Mouse (Mus musculus) hindbrain, embryonic 16.5 days (tissue): Measurements from ENCODE around the gene Ralgps2. TPM values are rescaled to one million over a fixed set of nuclear protein-coding genes. Genes with fewer than 3 reads are reported as not detected.

Experiments
- ATAC-seq: fragments of 200-750 bp; cut with Nextera tagmentation; 2 replicates; pipeline ENCODE4 v1.8.0; 2017; ENCODE audit warnings: moderate TSS enrichment, moderate library complexity
- H3K27ac ChIP-seq: fragments of 300-500 bp; sonication (generic); 2 replicates; pipeline ENCODE4 v1.5.1; 2014; ENCODE audit warnings: low read depth, mild to moderate bottlenecking, control low read depth, low read length, moderate library complexity
- H3K27me3 ChIP-seq: fragments of 300-500 bp; sonication (generic); replicated peaks from 2 replicates; pipeline ENCODE4 v1.6.1; 2014; ENCODE audit warnings: low read length; ENCODE audit not compliant: control insufficient read depth, insufficient read depth
- H3K36me3 ChIP-seq: fragments of 300-500 bp; sonication (generic); 2 replicates; pipeline ENCODE4 v1.6.1; 2014; ENCODE audit warnings: mild to moderate bottlenecking, low read length, moderate library complexity, mixed read lengths; ENCODE audit not compliant: control insufficient read depth, insufficient read depth
- H3K4me1 ChIP-seq: fragments of 300-500 bp; sonication (generic); 2 replicates; pipeline ENCODE4 v1.6.1; 2014; ENCODE audit warnings: low read depth, low read length; ENCODE audit not compliant: control insufficient read depth, insufficient read depth
- H3K4me2 ChIP-seq: fragments of 300-500 bp; sonication (generic); 2 replicates; pipeline ENCODE4 v1.6.1; 2014; ENCODE audit warnings: mild to moderate bottlenecking, low read length, control low read depth, moderate library complexity
- H3K4me3 ChIP-seq: fragments of 300-500 bp; sonication (generic); 2 replicates; pipeline ENCODE4 v1.5.1; 2014; ENCODE audit warnings: mild to moderate bottlenecking, low read length, control low read depth, moderate library complexity
- H3K9ac ChIP-seq: fragments of 300-500 bp; sonication (generic); 2 replicates; pipeline ENCODE4 v1.6.1; 2014; ENCODE audit warnings: low read depth, mild to moderate bottlenecking, control low read depth, low read length, moderate library complexity
- H3K9me3 ChIP-seq: fragments of 300-500 bp; sonication (generic); 2 replicates; pipeline ENCODE4 v1.6.1; 2014; ENCODE audit warnings: mild to moderate bottlenecking, low read length, moderate library complexity; ENCODE audit not compliant: control insufficient read depth
- WGBS: fragments of 180-500 bp; shearing (Covaris S2); extraction: QIAGEN DNeasy Blood & Tissue Kit; methylation state at CpG from one replicate; pipeline ENCODE4 v1.1.7; 2014; 5-methylcytosine and 5-hydroxymethylcytosine counted together
- polyA plus RNA-seq: library from polyadenylated mRNA; unstranded; fragments of >200 nt; fragmentation: Nextera tagmentation; extraction: Ambion mirVana; gene quantifications from 2 replicates; pipeline ENCODE4 v1.2.1, GENCODE M21; 2015

Ralgps2 gene
- polyA plus RNA-seq, 1 experiment from 2014 or later = 74.7 TPM

GRCm38 (mm10) chr1:156932036-156932774, 7.2 kb downstream of the Ralgps2 start:
- Histone ChIP-seq H3K27ac (no peak overlapping the region), H3K4me3 (no peak overlapping the region), H3K9ac (no peak overlapping the region), H3K36me3 (no peaks in the 10 kb centered on the region), H3K4me1 (peaks cover 18% of the 10 kb centered on the region), H3K4me2 (no peak overlapping the region), H3K27me3 (no peaks in the 10 kb centered on the region), H3K9me3 (no peaks in the 10 kb centered on the region)
- ATAC-seq = no peak
- WGBS = 28% methylated on average over 3 of the region's 3 CpGs

GRCm38 (mm10) chr1:156931106-156931870, 8.1 kb downstream of the Ralgps2 start:
- H3K9me3 ChIP-seq = no peaks in the 10 kb centered on the region
- no peak overlapping the region for H3K4me3 ChIP-seq
- ATAC-seq = peak; percentile 57
- H3K27me3 ChIP-seq = no peaks in the 10 kb centered on the region
- no peak overlapping the region for H3K9ac ChIP-seq
- whole genome bisulfite sequencing = 57% methylated on average over 10 of the region's 10 CpGs
- peaks cover 12% of the 10 kb centered on the region for H3K4me1 ChIP-seq
- no peak overlapping the region for H3K27ac ChIP-seq
- no peaks in the 10 kb centered on the region for H3K36me3 ChIP-seq
- no peak overlapping the region for H3K4me2 ChIP-seq

GRCm38 (mm10) chr1:156930263-156930662, 9.2 kb downstream of the Ralgps2 start:
- Histone ChIP-seq H3K4me1 (peaks cover 12% of the 10 kb centered on the region), H3K9me3 (no peaks in the 10 kb centered on the region), H3K27me3 (no peaks in the 10 kb centered on the region), H3K9ac (no peak overlapping the region), H3K4me2 (no peak overlapping the region), H3K36me3 (peaks cover 2% of the 10 kb centered on the region; the same call in 1 of the 2 replicates), H3K4me3 (no peak overlapping the region), H3K27ac (no peak overlapping the region)
- ATAC-seq = no peak
- 51% methylated on average over 5 of the region's 5 CpGs for WGBS

GRCm38 (mm10) chr1:156928255-156928654, 11.2 kb downstream of the Ralgps2 start:
- no peaks in the 10 kb centered on the region for H3K9me3 ChIP-seq
- no peak overlapping the region for H3K4me2 ChIP-seq
- H3K4me3 ChIP-seq = no peak overlapping the region
- H3K27me3 ChIP-seq = no peaks in the 10 kb centered on the region
- no peak overlapping the region for H3K27ac ChIP-seq
- ATAC-seq = no peak
- H3K36me3 ChIP-seq = peaks cover 2% of the 10 kb centered on the region; the same call in 1 of the 2 replicates
- H3K9ac ChIP-seq = no peak overlapping the region
- 94% methylated on average over 4 of the region's 4 CpGs for WGBS
- peaks cover 12% of the 10 kb centered on the region for H3K4me1 ChIP-seq

- Histone ChIP-seq H3K9me3 (no peaks in the 10 kb centered on the region), H3K36me3 (peaks cover 2% of the 10 kb centered on the region; the same call in 1 of the 2 replicates), H3K27me3 (no peaks in the 10 kb centered on the region), H3K27ac (no peak overlapping the region), H3K4me3 (no peak overlapping the region), H3K4me2 (no peak overlapping the region), H3K4me1 (peaks cover 11% of the 10 kb centered on the region), H3K9ac (no peak overlapping the region)
- ATAC-seq = no peak
- 87% methylated on average over 1 of the region's 1 CpGs for WGBS
Measured at GRCm38 (mm10) chr1:156923511-156923910, 15.9 kb downstream of the Ralgps2 start.

GRCm38 (mm10) chr1:156922921-156923320, 16.5 kb downstream of the Ralgps2 start:
- Histone ChIP-seq H3K4me3 (no peak overlapping the region), H3K4me2 (no peak overlapping the region), H3K36me3 (peaks cover 2% of the 10 kb centered on the region; the same call in 1 of the 2 replicates), H3K4me1 (peaks cover 11% of the 10 kb centered on the region), H3K27me3 (no peaks in the 10 kb centered on the region), H3K9me3 (no peaks in the 10 kb centered on the region), H3K27ac (no peak overlapping the region), H3K9ac (no peak overlapping the region)
- 77% methylated on average over 6 of the region's 6 CpGs for WGBS
- ATAC-seq = no peak

- H3K27me3 ChIP-seq = no peaks in the 10 kb centered on the region
- H3K4me2 ChIP-seq = no peak overlapping the region
- peaks cover 2% of the 10 kb centered on the region; the same call in 1 of the 2 replicates for H3K36me3 ChIP-seq
- peaks cover 11% of the 10 kb centered on the region for H3K4me1 ChIP-seq
- 70% methylated on average over 12 of the region's 12 CpGs for WGBS
- ATAC-seq = no peak
- H3K9me3 ChIP-seq = no peaks in the 10 kb centered on the region
- H3K27ac ChIP-seq = no peak overlapping the region
- H3K9ac ChIP-seq = no peak overlapping the region
- no peak overlapping the region for H3K4me3 ChIP-seq
Measured at GRCm38 (mm10) chr1:156921290-156921994, 18.0 kb downstream of the Ralgps2 start.

- Histone ChIP-seq H3K9me3 (no peaks in the 10 kb centered on the region), H3K9ac (no peak overlapping the region), H3K4me3 (no peak overlapping the region), H3K36me3 (no peaks in the 10 kb centered on the region), H3K27me3 (no peaks in the 10 kb centered on the region), H3K27ac (no peak overlapping the region), H3K4me1 (peaks cover 11% of the 10 kb centered on the region), H3K4me2 (no peak overlapping the region)
- WGBS = 7% methylated on average over 3 of the region's 3 CpGs
- peak; percentile 76 for ATAC-seq
Measured at GRCm38 (mm10) chr1:156917460-156917859, 22.0 kb downstream of the Ralgps2 start.

GRCm38 (mm10) chr1:156916361-156916760, 23.1 kb downstream of the Ralgps2 start:
- no peaks in the 10 kb centered on the region for H3K36me3 ChIP-seq
- H3K4me3 ChIP-seq = no peak overlapping the region
- no peak overlapping the region for H3K4me2 ChIP-seq
- no peak overlapping the region for H3K9ac ChIP-seq
- peaks cover 5% of the 10 kb centered on the region for H3K4me1 ChIP-seq
- WGBS = 69% methylated on average over 3 of the region's 3 CpGs
- H3K27me3 ChIP-seq = no peaks in the 10 kb centered on the region
- H3K27ac ChIP-seq = no peak overlapping the region
- no peaks in the 10 kb centered on the region for H3K9me3 ChIP-seq
- no peak for ATAC-seq
